Mouse (Mus musculus) stomach, embryonic 15.5 days (tissue): ENCODE measurements at regions not wholly inside any gene's neighbourhood (a gene's known extent, or its start where the extent isn't known, plus 50 kb on each side); places are given as distances from the start of the nearest gene placed in this dataset.

ENCODE experiments used
- ATAC-seq: fragments of 200-750 bp; cut with Nextera tagmentation; 2 replicates; pipeline ENCODE4 v1.8.0; 2017; ENCODE audit warnings: low read depth, moderate number of reproducible peaks, moderate TSS enrichment; ENCODE audit not compliant: insufficient read depth, low FRiP score
- H3K27ac ChIP-seq: fragments of 300-500 bp; sonication (generic); 2 replicates; pipeline ENCODE4 v1.5.1; 2015; ENCODE audit warnings: mild to moderate bottlenecking, inconsistent platforms
- H3K27me3 ChIP-seq: fragments of 300-500 bp; sonication (generic); replicated peaks from 2 replicates; pipeline ENCODE4 v1.6.1; 2015; ENCODE audit warnings: inconsistent platforms
- H3K36me3 ChIP-seq: fragments of 300-500 bp; sonication (generic); 2 replicates; pipeline ENCODE4 v1.6.1; 2015; ENCODE audit warnings: inconsistent platforms
- H3K4me1 ChIP-seq: fragments of 300-500 bp; sonication (generic); 2 replicates; pipeline ENCODE4 v1.6.1; 2015; ENCODE audit warnings: inconsistent platforms
- H3K4me2 ChIP-seq: fragments of 300-500 bp; sonication (generic); 2 replicates; pipeline ENCODE4 v1.6.1; 2015; ENCODE audit warnings: mild to moderate bottlenecking, inconsistent platforms
- H3K4me3 ChIP-seq: fragments of 300-500 bp; sonication (generic); replicated peaks from 2 replicates; pipeline ENCODE4 v1.5.1; 2015; ENCODE audit warnings: inconsistent platforms
- H3K9ac ChIP-seq: fragments of 300-500 bp; sonication (generic); 2 replicates; pipeline ENCODE4 v1.6.1; 2015; ENCODE audit warnings: inconsistent platforms
- H3K9me3 ChIP-seq: fragments of 300-500 bp; sonication (generic); 2 replicates; pipeline ENCODE4 v1.6.1; 2016; ENCODE audit warnings: inconsistent platforms
- WGBS: fragments of 180-500 bp; shearing (Covaris S2); methylation state at CpG from one replicate; pipeline ENCODE4 v1.1.7; 2015; 5-methylcytosine and 5-hydroxymethylcytosine counted together

DNA sequence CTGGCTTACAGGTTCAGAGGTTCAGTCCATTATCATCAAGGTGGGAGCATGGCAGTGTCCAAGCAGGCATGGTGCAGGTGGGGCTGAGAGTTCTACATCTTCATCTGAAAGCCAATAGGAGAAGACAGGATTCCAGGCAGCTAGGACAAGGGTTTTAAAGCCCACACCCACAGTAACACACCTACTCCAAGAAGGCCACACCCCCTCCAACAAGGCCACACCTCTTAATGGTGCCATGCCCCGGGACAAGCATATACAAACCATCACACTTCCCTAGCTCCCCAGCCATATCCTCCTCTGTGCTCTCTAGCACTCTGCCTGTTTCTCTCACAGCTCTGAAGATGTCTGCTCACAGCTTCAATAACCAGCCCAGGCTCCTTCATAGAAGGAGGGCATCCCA lies 61.8 kb upstream of the Ywhaq start:
- no peak overlapping the region for H3K4me2 ChIP-seq
- 42% methylated on average over 1 of the region's 1 CpGs for WGBS
- no peak for ATAC-seq
- H3K27me3 ChIP-seq = no peaks in the 10 kb centered on the region
- H3K27ac ChIP-seq = no peak overlapping the region
- H3K4me3 ChIP-seq = no peak overlapping the region
- H3K9ac ChIP-seq = no peak overlapping the region
- no peaks in the 10 kb centered on the region for H3K36me3 ChIP-seq
- no peaks in the 10 kb centered on the region for H3K9me3 ChIP-seq
- no peaks in the 10 kb centered on the region for H3K4me1 ChIP-seq

DNA sequence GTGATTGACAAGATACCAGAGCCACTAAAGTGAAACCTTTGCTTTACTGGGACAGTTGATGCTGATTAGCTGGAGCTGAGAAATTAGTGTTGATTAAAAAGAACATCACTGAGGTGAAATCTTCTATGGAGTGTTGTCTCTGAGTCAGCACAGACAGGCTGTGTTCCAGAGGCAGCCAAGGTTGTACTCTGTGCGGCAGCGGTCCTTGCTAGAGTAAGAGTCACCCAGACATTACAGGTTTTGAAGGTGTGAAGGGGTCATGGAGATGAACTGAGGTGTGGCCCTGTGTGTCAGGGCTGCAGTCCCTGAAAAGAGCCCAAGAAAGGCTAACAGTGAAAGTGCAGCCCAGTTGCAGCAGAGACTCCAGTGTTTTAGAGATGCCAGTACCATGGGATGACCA lies 59.1 kb upstream of the Ywhaq start:
- Histone ChIP-seq H3K27ac (no peak overlapping the region), H3K4me2 (no peak overlapping the region), H3K4me1 (no peaks in the 10 kb centered on the region), H3K9ac (no peak overlapping the region), H3K9me3 (no peaks in the 10 kb centered on the region), H3K36me3 (no peaks in the 10 kb centered on the region), H3K4me3 (no peak overlapping the region), H3K27me3 (no peaks in the 10 kb centered on the region)
- WGBS = 74% methylated on average over 2 of the region's 2 CpGs
- no peak for ATAC-seq

- Histone ChIP-seq H3K4me3 (no peak overlapping the region), H3K27me3 (no peaks in the 10 kb centered on the region), H3K27ac (no peak overlapping the region), H3K4me1 (no peaks in the 10 kb centered on the region), H3K9ac (no peak overlapping the region), H3K4me2 (no peak overlapping the region), H3K36me3 (no peaks in the 10 kb centered on the region), H3K9me3 (no peaks in the 10 kb centered on the region)
- ATAC-seq = no peak
- 85% methylated on average over 6 of the region's 6 CpGs for WGBS
These were observed 55.7 kb upstream of the Ywhaq start for GRCm38 (mm10) chr12:21472951-21473710.

DNA sequence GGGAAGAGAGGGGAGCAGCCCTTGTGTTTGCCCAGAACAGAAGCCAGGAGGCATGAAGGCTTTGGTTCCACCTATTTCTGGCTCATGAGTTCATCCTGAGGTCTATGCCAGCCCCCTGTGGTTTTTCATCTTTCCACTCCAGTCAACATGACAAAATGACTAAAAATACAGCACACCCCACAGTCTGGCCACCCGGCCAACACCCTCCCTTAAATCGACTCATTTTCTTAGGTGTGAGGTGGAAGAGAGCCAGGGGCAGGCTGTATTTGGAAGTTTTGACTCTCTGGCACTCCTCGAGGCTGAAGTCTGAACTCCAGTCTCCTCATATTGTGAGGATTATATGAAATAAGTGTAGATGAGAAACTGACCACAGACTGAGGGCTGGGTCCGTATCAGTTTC lies 55.0 kb upstream of the Ywhaq start:
- WGBS = 53% methylated on average over 4 of the region's 4 CpGs
- Histone ChIP-seq H3K4me1 (no peaks in the 10 kb centered on the region), H3K36me3 (no peaks in the 10 kb centered on the region), H3K4me2 (no peak overlapping the region), H3K9me3 (no peaks in the 10 kb centered on the region), H3K4me3 (no peak overlapping the region), H3K9ac (no peak overlapping the region), H3K27ac (no peak overlapping the region), H3K27me3 (no peaks in the 10 kb centered on the region)
- no peak for ATAC-seq

DNA sequence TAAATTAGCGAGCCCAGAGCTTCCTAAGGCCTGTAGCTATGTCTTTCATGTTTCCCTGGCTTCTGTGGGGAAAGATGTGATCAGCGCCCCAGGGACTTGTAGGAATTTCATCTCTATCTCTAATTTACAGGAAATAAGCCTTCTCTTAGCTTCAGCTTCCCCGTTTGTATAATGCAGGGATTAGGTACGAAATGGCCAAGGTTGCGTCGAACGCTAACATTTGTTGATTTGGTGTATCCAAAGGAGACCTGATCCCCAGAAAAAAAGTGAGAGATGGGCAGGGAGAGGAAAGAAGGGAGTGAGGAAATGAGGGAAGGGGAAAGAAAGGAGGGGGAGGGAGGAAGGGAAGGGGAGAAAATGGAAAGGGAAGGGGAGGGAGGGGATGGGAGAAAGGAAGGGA lies 54.5 kb upstream of the Ywhaq start:
- H3K4me1 ChIP-seq = no peaks in the 10 kb centered on the region
- H3K36me3 ChIP-seq = no peaks in the 10 kb centered on the region
- H3K4me3 ChIP-seq = no peak overlapping the region
- no peak overlapping the region for H3K9ac ChIP-seq
- no peaks in the 10 kb centered on the region for H3K9me3 ChIP-seq
- H3K4me2 ChIP-seq = no peak overlapping the region
- no peak overlapping the region for H3K27ac ChIP-seq
- no peak for ATAC-seq
- H3K27me3 ChIP-seq = no peaks in the 10 kb centered on the region
- whole genome bisulfite sequencing = 86% methylated on average over 7 of the region's 7 CpGs

GRCm38 (mm10) chr12:21470286-21470685 lies 52.8 kb upstream of the Ywhaq start:
- WGBS = 95% methylated on average over 3 of the region's 3 CpGs
- no peak overlapping the region for H3K4me2 ChIP-seq
- no peaks in the 10 kb centered on the region for H3K27me3 ChIP-seq
- no peak overlapping the region for H3K9ac ChIP-seq
- no peak overlapping the region for H3K4me3 ChIP-seq
- H3K4me1 ChIP-seq = no peaks in the 10 kb centered on the region
- no peaks in the 10 kb centered on the region for H3K36me3 ChIP-seq
- ATAC-seq = no peak
- H3K27ac ChIP-seq = no peak overlapping the region
- no peaks in the 10 kb centered on the region for H3K9me3 ChIP-seq
